Mouse (Mus musculus) ES-Bruce4 (cell line): ENCODE measurements around the gene Ifna2. TPM values are rescaled to one million over a fixed set of nuclear protein-coding genes. Genes with fewer than 3 reads are reported as not detected.

Experiments used
- H3K27ac ChIP-seq: 2 replicates; pipeline ENCODE4 v1.5.1; 2012; ENCODE audit warnings: low read length, inconsistent platforms; ENCODE audit not compliant: insufficient read depth
- H3K27me3 ChIP-seq: 2 replicates; pipeline ENCODE4 v1.6.1; 2012; ENCODE audit warnings: mild to moderate bottlenecking, low read length, inconsistent platforms; ENCODE audit not compliant: control insufficient read depth, poor library complexity, insufficient read depth, severe bottlenecking
- H3K36me3 ChIP-seq: 2 replicates; pipeline ENCODE4 v1.6.1; 2012; ENCODE audit warnings: inconsistent platforms, mild to moderate bottlenecking, low read length, moderate library complexity; ENCODE audit not compliant: control insufficient read depth, poor library complexity, insufficient read depth, severe bottlenecking
- H3K4me1 ChIP-seq: one replicate; pipeline ENCODE4 v1.8.1; 2011; ENCODE audit warnings: low read length; ENCODE audit not compliant: control insufficient read depth, insufficient read depth
- H3K4me3 ChIP-seq: 2 replicates; pipeline ENCODE4 v1.5.1; 2011; ENCODE audit warnings: low read depth, mild to moderate bottlenecking, low read length
- H3K9ac ChIP-seq: 2 replicates; pipeline ENCODE4 v1.6.1; 2012; ENCODE audit warnings: low read depth, mild to moderate bottlenecking, inconsistent platforms; ENCODE audit not compliant: poor library complexity, severe bottlenecking
- H3K9me3 ChIP-seq: replicated peaks from 2 replicates; pipeline ENCODE4 v1.6.1; 2012; ENCODE audit warnings: mild to moderate bottlenecking, low read length, inconsistent platforms; ENCODE audit not compliant: control insufficient read depth, poor library complexity, insufficient read depth, severe bottlenecking
- CTCF ChIP-seq: IDR thresholded peaks from one replicate; pipeline ENCODE4 v1.8.1; 2011; ENCODE audit warnings: low read depth, low read length
- EP300 ChIP-seq: IDR thresholded peaks from 2 replicates; pipeline ENCODE4 v1.6.1; 2011; ENCODE audit warnings: low read depth, low read length; ENCODE audit not compliant: insufficient read depth
- POLR2A ChIP-seq: IDR thresholded peaks from one replicate; pipeline ENCODE4 v1.8.1; 2011; ENCODE audit warnings: low read length; ENCODE audit not compliant: insufficient read depth
- polyA plus RNA-seq: library from polyadenylated mRNA; stranded (reverse); fragments of >200 nt; gene quantifications from 2 replicates; pipeline ENCODE4 v1.2.4, GENCODE M21; 2011; ENCODE audit warnings: low read depth; ENCODE audit not compliant: missing spikeins, insufficient read depth, insufficient read length

Ifna2 gene
- polyA plus RNA-seq, 1 experiment, result not detected

DNA sequence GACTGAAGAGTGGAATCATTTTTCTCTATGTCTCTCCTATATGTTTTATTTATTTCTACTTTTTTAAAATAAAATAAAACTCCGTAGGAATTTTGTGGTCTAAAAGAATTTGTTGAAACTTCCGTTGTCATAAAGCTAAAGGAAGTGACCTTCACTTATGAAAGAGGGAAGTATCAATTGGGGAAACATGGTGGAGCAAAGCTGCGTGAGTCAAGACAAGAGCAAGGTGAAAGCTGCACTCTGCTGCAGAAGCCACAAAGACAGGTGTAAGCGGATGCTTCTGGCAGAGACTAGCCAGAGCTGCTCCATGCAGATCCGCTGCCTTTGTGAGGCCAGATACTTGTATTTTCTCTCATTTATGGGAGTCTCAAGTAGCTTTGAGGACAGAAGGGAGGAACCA is 15.1 kb upstream of the Ifna2 start:
- H3K36me3 ChIP-seq, result no peaks in the 10 kb centered on the region
- H3K4me3 ChIP-seq, result no peak overlapping the region
- no peaks in the 10 kb centered on the region for H3K27me3 ChIP-seq
- no peak overlapping the region for H3K27ac ChIP-seq
- H3K9ac ChIP-seq, result no peak overlapping the region
- peaks cover 3% of the 10 kb centered on the region for H3K4me1 ChIP-seq
- no peaks in the 10 kb centered on the region for H3K9me3 ChIP-seq
- TF ChIP-seq CTCF, result no peak
- no peak for TF ChIP-seq POLR2A
- TF ChIP-seq EP300, result no peak

DNA sequence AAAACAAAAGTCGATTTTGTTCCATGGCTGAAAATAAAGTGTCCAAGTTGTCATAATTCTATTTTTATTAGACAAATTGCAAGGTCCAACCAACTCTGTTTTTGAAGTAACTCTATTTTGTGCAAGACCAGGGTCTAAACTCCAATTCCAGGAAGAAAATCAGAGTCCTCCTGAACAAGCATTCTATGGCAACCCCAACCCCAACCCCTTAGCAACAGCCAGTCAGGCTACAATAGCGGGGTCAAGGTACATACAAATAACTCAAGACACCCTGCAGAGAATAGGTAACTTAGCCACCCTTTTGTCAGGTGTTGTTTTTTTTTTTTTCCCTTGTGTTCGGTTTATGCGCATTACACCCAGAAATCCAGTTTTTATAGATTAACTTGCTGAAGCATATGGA is 14.0 kb upstream of the Ifna2 start:
- H3K4me1 ChIP-seq, result peaks cover 3% of the 10 kb centered on the region
- no peaks in the 10 kb centered on the region for H3K36me3 ChIP-seq
- TF ChIP-seq POLR2A, result no peak
- no peak for TF ChIP-seq CTCF
- no peak for TF ChIP-seq EP300
- no peak overlapping the region for H3K27ac ChIP-seq
- no peak overlapping the region for H3K9ac ChIP-seq
- no peaks in the 10 kb centered on the region for H3K9me3 ChIP-seq
- no peak overlapping the region for H3K4me3 ChIP-seq
- no peaks in the 10 kb centered on the region; the same call in 1 of the 2 replicates for H3K27me3 ChIP-seq

DNA sequence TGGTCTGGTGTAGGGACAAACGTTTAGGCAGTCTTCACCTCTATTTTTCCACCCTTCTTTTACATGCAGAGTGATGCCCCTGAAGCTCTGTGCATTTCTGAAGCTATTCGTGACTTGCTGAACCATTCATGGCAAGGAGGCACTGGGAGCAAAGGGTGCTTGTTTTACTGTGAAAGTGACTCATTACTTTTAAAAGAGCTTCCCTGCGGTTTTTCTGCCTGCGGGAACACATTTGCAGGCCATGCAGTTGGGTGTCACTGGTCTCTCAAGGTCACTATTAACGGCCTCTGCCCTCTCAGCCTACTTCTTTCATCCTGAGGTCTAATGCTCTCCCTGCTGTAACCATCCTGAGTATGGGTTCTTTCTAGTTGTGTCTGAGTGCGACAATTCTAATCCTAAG is 13.4 kb upstream of the Ifna2 start:
- H3K27me3 ChIP-seq, result no peaks in the 10 kb centered on the region; the same call in 1 of the 2 replicates
- H3K9me3 ChIP-seq, result no peaks in the 10 kb centered on the region
- H3K36me3 ChIP-seq, result no peaks in the 10 kb centered on the region
- no peak overlapping the region for H3K27ac ChIP-seq
- TF ChIP-seq POLR2A, result no peak
- TF ChIP-seq CTCF, result no peak
- TF ChIP-seq EP300, result no peak
- H3K4me1 ChIP-seq, result no peaks in the 10 kb centered on the region
- H3K4me3 ChIP-seq, result no peak overlapping the region
- H3K9ac ChIP-seq, result no peak overlapping the region

DNA sequence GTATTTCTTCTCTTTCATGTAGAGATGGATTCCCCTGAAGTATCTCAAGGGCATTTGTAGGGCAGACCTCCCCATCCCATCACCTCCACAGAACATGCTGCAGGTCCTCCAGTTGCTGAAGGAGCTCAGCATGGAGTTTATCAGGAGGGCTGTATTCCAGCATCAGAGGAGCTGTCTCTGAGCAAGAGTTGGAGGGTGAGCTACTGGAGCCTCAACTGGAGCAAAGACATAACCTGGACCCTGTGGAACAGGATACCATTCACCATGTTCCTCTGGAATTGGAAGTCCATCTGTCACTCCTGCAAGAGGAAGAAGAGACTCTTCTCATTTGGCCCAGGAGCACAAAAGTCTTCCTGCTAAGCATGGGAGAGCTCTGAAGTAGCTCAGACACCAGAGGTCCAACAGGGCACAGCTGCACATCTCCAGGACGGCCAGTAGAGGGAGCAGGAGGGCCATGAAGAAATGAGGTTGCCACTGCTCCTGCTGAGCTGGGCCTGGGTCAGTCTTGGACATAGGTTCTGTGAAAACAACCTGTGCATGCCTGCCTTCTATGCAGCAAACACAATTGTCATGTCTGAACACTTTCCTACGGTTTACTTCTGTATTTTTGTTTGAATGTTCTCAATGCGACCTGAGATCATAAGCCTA is 12.6 kb upstream of the Ifna2 start:
- no peak overlapping the region for H3K4me3 ChIP-seq
- no peaks in the 10 kb centered on the region; the same call in 1 of the 2 replicates for H3K27me3 ChIP-seq
- H3K9me3 ChIP-seq, result no peaks in the 10 kb centered on the region
- H3K36me3 ChIP-seq, result no peaks in the 10 kb centered on the region
- H3K9ac ChIP-seq, result no peak overlapping the region
- H3K4me1 ChIP-seq, result no peaks in the 10 kb centered on the region
- TF ChIP-seq EP300 (0 out of 2 replicates have a peak, but pooled peaks have one; percentile 18), CTCF (peak; percentile 98), POLR2A (no peak)
- H3K27ac ChIP-seq, result no peak overlapping the region

DNA sequence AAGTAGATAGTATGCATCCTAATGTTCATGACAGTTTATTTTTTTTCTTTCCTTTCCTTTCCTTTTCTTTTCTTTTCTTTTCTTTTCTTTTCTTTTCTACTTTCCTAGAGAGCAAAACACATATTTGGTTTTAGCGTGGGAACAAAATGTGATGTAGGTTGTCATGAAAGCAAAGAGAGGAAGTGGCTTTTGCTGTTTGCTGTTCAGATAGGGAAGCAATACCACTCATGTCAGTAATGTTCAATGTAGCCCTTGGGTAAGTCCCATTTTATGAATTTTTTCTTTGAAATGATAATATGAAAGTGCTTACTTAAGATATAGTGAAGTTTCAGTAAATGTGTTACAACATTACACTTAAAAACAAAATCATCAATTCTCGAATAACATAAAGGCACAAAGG is 9.7 kb upstream of the Ifna2 start:
- TF ChIP-seq CTCF (no peak), EP300 (no peak), POLR2A (no peak)
- no peaks in the 10 kb centered on the region; the same call in 1 of the 2 replicates for H3K9me3 ChIP-seq
- no peak overlapping the region for H3K4me3 ChIP-seq
- H3K4me1 ChIP-seq, result no peaks in the 10 kb centered on the region
- H3K27me3 ChIP-seq, result no peaks in the 10 kb centered on the region; the same call in 1 of the 2 replicates
- no peaks in the 10 kb centered on the region for H3K36me3 ChIP-seq
- H3K9ac ChIP-seq, result no peak overlapping the region
- no peak overlapping the region for H3K27ac ChIP-seq

DNA sequence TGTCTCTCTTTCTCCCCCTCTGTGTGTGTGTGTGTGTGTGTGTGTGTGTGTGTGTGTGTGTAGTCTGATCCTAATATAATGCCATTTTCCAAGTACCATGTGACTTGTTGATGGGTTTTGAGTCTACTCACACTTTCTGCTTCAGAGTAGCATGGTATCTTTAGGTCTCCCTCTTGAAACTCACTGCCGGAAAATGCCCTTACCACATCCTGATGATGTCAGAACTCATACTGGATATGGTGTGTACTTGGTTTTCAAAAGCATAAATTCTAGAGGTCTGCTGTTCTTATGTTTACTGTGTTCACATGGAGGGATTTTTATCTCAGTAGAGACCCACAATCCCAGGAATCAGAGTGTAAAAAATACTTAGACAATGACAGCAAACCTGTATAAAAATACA is 8.8 kb upstream of the Ifna2 start:
- no peaks in the 10 kb centered on the region for H3K4me1 ChIP-seq
- no peak overlapping the region for H3K4me3 ChIP-seq
- TF ChIP-seq EP300, result no peak
- no peak for TF ChIP-seq POLR2A
- no peaks in the 10 kb centered on the region; the same call in 1 of the 2 replicates for H3K9me3 ChIP-seq
- H3K36me3 ChIP-seq, result no peaks in the 10 kb centered on the region
- H3K27ac ChIP-seq, result no peak overlapping the region
- no peak overlapping the region for H3K9ac ChIP-seq
- H3K27me3 ChIP-seq, result no peaks in the 10 kb centered on the region; the same call in 1 of the 2 replicates
